Mouse (Mus musculus) embryo, embryonic 11.5 days (tissue): Measurements from ENCODE around the gene 2900026A02Rik.

Source experiments
- DNase-seq: peaks from one replicate; pipeline ENCODE4 v3.0.0-alpha.2; 2012; ENCODE audit warnings: low read depth, low spot score

2900026A02Rik gene

GRCm38 (mm10) chr5:113212156-113212835 is 8.7 kb downstream of the 2900026A02Rik start:
- DNase-seq, result no peak

DNA sequence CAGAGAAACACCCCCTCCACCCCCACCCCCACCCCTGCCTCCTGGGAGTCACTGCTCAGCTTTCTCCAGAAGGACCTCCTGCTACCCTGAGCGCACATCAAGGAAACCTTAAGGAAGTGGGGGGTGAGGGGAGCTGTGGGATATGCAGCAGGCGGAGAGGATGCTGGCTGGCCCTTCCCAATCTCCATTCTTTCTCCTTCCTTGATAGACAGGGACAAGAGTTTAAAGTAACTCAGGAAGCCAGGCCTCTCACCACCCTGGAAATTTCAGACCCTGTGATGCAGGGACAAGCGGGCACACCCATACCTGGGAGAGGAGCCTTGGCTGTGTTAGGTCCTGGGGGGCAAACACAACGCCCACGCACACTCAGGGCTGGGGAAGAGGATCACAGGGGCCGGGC is 10.7 kb downstream of the 2900026A02Rik start:
- DNase-seq, result no peak

- DNase-seq, result no peak
These were observed 11.1 kb downstream of the 2900026A02Rik start for GRCm38 (mm10) chr5:113209898-113210297.

GRCm38 (mm10) chr5:113209401-113209750 is 11.7 kb downstream of the 2900026A02Rik start:
- no peak for DNase-seq

- no peak for DNase-seq
These were observed 12.2 kb downstream of the 2900026A02Rik start for GRCm38 (mm10) chr5:113208622-113209400.

DNA sequence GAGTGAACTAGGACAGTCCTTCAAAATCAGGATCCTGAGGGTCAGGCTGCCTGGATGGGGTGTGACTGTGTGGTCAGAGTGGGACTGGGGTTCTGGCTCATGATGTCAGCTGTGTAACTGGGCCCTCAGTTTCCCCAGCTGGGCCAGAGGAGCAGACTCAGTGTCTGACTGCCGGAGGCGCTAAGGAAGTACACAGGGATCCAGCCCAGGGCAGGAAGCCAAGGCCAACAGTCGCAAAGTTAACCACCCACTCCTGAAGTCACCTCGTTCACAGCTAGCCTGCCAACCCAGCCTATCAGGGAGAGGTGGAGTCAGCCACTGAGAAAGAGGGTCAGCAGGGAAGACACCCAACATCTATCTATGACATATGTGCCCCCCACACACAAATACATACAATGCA is 13.0 kb downstream of the 2900026A02Rik start:
- DNase-seq, result no peak

GRCm38 (mm10) chr5:113206670-113207352 is 14.2 kb downstream of the 2900026A02Rik start:
- DNase-seq, result no peak

- DNase-seq, result no peak
These were observed 16.8 kb downstream of the 2900026A02Rik start for GRCm38 (mm10) chr5:113204193-113204592.

DNA sequence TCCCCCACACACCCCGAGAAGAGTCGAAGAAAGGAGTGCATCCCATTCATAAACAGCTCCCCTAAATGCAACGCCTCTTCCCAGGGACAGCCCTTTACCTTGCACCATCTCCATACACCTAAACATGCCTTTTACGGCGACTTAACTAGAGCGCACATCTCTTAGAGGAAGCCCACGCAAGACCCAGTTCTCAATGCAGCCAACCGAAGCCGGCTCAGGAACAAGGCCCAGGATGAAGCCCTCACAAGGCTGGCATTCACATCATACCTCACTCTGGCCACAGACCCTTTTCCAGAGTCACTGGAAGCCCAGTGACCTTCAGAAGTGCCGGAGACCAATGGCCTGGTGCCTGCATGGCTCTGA is 21.3 kb downstream of the 2900026A02Rik start:
- no peak for DNase-seq

DNA sequence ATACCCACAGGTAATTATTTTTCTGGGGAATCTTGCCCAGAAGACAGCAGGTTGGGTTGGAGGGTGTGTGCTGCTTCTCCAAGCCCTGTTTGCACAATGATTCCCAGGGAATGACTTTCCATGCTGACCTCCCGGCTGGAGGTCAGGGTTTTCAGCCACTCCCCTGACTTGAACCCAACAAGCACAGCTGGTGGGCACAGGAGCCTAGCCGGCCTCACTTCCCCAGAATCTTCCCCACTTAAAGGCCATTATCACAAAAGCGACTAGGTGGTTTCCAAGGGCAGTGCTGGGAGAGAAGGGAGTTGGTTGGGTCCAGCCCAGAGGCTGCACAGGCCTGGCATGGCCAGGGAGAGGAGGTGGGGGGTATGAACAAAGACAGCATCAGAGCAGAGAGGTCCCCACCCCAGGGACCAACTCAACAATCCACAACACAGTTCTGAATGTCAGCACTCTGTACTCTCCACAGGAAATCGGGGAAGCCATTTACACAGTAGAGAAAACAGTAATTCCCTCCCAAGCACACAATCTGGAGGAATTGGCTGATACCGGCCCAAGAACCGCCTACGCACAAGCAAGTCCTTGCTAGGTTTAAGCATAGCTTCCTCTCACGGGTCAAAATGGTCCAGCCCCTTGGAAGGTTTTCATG is 21.8 kb downstream of the 2900026A02Rik start:
- no peak for DNase-seq

DNA sequence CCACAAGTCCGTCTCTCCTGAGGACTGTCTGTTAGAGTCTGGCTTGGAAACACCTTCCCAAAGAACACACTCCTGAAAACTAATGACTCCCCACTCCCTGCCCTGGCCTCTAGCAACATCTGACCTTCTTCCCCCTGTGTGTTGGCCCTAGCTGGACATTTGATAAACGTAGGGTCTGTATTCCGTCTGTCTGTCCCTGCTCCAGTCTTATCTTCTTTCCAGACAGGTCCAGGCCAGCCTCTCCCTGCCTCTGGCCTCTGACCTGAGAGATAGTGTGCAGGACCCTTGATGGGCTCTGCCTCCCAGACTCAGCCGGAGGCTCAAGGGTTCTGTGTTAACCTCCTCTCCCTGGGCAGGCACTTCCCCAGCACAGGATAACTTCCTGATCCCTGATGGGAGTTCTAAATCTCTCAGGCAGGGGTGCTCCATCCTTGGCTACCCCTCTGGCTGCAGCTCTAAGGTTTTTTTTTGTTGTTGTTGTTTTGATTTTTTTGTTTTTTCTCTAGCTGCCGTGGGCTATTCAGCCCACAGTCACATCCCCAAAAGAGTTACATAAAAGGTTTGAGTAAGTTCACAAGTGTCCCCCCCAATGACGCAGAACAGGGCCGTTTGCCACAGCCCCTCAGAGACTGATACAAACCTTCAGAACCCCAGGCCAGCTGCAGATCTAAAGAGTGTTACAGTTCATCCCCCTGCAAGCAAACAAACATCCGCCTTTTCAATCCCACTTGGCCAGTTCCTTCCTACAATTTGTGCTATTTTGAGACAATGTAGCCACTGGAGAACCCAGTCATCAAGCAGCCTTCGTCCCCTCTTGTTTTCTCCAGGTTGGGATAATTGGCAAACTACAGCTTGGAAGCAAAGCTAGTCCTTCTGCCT is 23.9 kb downstream of the 2900026A02Rik start:
- no peak for DNase-seq

GRCm38 (mm10) chr5:113195907-113196306 is 25.1 kb downstream of the 2900026A02Rik start:
- no peak for DNase-seq

DNA sequence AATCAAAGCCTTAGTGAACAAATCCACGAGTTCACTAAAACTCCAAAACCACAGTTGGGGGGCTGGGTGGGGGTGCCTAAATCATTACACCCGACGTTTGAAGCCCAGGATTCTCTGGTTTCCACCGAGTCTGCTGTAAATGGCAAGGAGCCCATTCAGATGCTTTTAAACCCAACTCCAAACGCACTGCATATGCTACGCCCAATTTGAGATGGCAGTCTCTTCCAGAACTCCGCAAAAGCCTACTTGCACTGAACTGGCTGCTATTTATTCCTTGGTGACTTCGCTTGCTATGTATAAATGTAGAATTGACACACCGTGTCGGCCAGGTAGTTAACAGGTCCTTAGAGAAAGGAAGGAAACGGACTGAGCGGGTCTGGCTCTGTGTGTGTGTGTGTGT is 25.6 kb downstream of the 2900026A02Rik start:
- DNase-seq, result no peak

DNA sequence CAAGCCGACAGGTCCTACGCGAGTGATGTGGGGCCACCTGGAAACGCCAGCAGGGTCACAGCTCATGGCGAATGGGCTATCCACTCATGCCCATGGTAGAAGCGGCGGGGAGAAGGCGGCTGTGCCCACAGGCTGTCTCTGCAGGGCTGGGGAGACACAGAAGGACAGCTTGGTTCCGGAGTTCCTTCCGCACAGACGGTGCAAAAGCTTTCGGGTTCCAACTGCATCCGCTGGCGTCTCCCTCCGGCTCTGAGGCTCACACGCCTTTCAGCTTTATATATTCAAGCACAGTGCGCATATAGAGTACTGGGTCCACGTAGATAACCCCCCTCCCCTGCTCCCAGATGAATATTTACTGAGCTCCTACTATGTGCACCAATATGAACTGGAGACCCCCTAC is 27.3 kb downstream of the 2900026A02Rik start:
- DNase-seq, result no peak

DNA sequence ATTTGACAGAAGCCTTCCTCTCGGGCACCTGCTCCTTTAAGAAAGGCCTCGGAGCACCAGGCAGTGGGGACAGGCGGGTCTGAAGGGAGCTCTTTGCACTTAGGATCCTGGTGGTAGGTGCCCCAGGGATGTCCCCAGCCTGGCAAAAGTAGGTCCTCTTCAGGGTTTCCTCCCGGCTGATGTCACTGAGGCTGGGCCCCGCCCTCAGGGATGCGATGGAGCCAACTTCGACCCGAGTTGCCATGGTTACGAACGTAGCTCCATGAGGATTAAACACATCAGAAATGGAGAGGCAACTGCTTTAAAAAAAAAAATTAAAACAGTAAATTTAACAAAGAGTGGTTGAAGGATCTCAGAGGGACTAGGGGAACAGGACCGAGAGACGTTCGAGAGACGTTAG is 29.1 kb downstream of the 2900026A02Rik start:
- no peak for DNase-seq

- no peak for DNase-seq
These were observed 30.5 kb downstream of the 2900026A02Rik start for GRCm38 (mm10) chr5:113190558-113190957.

- no peak for DNase-seq
These were observed 39.6 kb downstream of the 2900026A02Rik start for GRCm38 (mm10) chr5:113181441-113181840.

- no peak for DNase-seq
These were observed 40.3 kb downstream of the 2900026A02Rik start for GRCm38 (mm10) chr5:113180755-113181154.

DNA sequence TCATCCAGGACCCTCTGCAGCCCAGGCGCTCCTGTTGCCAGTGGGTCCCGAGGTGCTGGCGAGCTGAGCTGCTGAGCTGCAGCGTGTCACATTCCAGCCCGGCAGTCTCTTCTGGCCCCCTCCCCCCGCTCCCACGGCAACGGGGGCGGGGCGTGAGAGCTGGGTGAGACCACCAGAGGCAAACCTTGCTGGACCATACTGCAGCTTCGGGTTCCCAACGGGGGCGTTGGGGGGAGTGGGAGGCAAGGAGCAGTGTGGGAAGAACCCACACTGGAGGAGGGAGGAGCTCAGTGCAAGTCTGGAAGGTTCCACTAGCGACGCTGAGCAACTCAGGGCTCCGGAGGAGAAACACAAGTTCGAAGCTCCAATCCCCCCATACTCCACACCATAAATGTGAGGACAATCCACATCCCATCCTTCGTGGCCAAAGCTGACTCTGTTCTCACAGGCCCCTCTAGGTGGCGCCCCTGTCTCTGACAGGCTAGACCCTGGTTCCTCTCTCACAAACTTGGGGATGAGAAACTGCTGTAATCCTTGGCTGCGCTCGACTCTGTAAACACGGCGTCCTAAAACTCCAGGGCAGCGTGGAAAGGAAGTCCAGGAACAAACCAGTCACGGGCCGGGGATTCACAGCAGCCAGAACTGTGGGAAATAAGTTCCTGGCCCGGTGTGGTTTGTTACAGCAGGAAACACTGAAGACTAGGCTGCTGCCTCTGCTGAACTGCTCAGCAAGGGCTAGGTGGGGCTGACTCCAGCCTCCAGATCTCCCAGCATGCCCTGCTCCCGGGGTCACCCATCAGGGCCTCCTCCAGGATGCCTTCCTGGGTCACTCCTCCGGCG is 41.0 kb downstream of the 2900026A02Rik start:
- DNase-seq, result peak; percentile 89

DNA sequence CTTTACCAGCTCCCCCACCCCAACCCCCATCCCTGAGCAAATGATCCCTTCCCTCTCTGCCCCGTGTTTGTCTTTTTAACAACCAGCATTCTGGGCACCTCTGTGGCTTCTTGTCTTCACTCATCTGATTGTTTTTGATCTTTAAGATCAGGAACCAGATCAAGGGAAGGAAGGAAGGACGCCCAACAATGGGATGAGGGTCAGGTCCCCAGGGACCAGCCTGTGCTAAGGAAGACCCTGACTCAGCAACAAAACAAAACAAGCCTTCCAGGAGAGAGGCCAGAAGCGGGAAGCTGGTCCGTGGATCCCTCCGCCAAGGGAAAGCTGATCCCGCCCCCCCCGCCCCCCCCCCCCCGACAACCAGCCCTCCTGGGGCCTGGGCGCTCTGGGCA is 41.6 kb downstream of the 2900026A02Rik start:
- DNase-seq, result no peak
